Mouse (Mus musculus) heart, postnatal 25 days (tissue): Measurements from ENCODE around the gene Tbc1d20. TPM values are rescaled to one million over a fixed set of nuclear protein-coding genes. Genes with fewer than 3 reads are reported as not detected.

ENCODE experiments used
- DNase-seq: peaks from one replicate; pipeline ENCODE4 v3.0.0; 2022; ENCODE audit warnings: low spot score
- intact Hi-C: fragments of 180-260 bp; cut with DNase I; formaldehyde crosslinking; loops from one replicate; pipeline ENCODE4 v1.15.1; 2025
- total RNA-seq, 2 experiments: library from RNA; stranded (reverse); gene quantifications; 2 replicates each; pipeline ENCODE4 v1.2.3; 2021

The Tbc1d20 gene
- total RNA-seq, 2 experiments from 2014 or later = 43.1 to 43.5 TPM

DNA sequence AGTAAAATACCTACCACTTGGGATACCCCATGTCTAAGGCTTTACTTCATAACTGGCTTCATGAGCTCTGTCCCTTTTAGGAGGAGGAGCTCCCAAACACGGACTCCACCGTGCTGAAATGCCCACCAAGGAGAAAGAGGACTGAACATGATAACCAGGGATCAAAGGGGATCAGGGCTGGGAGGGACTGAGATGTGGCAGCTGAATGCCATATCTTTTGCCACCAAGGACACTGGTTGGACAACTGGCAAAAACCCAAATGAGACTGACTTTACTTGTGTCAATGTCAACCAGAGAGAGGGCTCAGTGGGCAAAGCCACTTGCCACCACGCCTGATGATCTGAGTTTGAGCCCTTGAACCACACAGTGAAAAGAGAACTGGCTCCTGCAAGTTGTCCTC is 31.2 kb downstream of the Tbc1d20 start:
- intact Hi-C loops = no loop called here
- DNase-seq = no peak

- intact Hi-C loops = no loop called here
These were observed 32.5 kb downstream of the Tbc1d20 start for GRCm38 (mm10) chr2:152326157-152326556.

DNA sequence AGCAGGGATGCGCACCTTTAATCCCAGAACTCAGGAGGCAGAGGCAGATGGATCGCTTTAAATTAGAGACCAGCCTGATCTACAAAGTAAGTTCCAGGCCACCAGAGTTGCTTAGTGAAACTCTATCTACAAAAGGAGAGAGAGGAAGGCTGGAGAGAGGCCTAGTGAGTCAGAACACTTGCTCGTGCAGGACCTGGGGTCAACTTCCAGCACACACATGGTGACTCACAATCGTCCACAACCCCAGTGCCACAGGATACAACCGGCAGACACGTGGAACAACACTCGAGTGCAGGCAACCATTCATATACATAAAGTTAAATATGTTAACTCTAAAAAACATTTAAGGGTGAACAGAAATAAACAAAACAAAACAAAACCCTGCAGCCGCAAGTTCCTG is 33.0 kb downstream of the Tbc1d20 start:
- intact Hi-C loops = no loop called here
- no peak for DNase-seq

More at GRCm38 (mm10) chr2:152326157-152326556, 32.5 kb downstream of the Tbc1d20 start:
- no peak for DNase-seq

DNA sequence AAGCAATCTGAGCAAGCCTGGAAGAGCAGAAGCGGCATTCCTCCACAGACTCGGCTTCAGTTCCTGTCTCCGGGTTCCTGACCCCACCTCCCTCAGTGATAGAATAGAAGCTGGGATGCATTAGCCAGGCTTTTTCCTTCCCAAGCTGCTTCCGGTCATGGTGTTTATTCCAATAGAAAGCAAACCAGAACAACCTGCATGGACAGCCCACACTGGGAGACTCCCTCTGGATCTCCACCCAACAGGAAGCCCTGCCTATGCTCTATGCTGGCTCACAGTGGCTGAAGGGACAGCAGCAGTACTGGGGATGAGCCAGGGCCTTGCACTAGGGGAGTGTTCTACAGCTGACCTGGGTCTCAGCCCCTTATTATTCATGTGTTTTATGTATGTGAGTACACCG is 34.4 kb downstream of the Tbc1d20 start:
- intact Hi-C loops = no loop called here
- DNase-seq = peak; percentile 21

DNA sequence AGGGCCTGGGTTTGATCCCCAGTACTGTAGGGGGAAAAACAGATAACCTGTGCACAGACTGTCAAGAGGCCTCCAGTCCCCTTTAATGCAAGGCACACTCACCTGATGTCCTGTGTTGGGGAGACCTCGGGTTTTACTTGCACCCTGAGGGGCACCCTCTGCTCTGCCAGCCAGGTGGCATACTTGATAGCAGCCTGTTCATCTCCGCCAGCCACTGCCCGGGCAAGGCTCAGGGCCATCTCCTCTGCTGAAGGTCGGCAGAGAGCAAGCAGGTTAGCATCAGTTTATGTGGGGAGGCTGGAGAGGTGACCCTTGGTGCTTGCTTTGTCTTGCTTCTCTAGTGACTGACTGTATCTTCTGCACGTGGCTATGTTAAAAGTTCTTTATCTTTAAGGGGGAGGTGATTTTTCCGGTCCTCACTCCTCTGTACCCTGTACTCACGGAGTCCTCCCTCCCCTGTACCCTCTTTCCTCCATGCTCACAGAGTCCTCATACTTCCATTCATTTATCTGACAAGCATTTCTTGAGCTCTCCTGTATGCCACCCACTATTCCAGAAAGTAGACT is 37.3 kb downstream of the Tbc1d20 start:
- intact Hi-C loops = loop anchor here (5.0 kb wide), 1 partner anchor 104 kb away; the partner anchor contains the start of gene Csnk2a1
- no peak for DNase-seq

- peak; percentile 84 for DNase-seq
- intact Hi-C loops = loop anchor here (2.0 to 5.0 kb wide), 2 partner anchors 37 to 105 kb away; partner anchors contain the start of gene Csnk2a1
These were observed 38.6 kb downstream of the Tbc1d20 start, which contains the start of gene Rbck1 for GRCm38 (mm10) chr2:152332101-152332825. Gene Rbck1, minus strand, starts transcription at chr2:152332653.

GRCm38 (mm10) chr2:152333345-152334006 is 39.8 kb downstream of the Tbc1d20 start:
- intact Hi-C loops = loop anchor here (2.0 to 5.0 kb wide), 2 partner anchors 39 to 106 kb away; partner anchors contain the start of gene Csnk2a1

DNA sequence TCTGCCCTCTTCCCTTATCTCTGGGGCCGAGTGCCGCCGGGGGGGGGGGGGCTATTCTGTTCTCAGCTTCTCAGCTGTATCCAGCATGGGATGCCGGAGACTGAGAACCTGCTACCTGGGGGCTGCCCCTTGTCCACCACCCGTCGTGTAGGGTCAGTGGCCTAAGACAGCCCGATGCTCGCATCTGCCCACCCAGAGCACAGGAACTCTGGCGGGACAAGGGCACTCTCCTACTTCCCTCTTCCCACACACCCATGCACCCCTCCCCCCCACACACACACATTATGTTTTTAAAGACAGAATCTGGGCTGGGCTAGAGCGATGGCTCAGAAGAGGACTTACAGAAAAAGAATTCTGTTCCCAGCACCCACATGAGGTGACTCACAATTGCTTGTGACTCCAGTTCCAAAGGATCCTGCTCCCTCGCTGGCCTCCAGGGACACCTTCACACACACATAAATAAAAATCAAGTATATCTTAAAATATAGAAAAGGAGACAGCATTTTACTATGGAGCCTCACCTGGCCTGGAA is 41.7 kb downstream of the Tbc1d20 start:
- intact Hi-C loops = no loop called here
- no peak for DNase-seq

More at GRCm38 (mm10) chr2:152333345-152334006, 39.8 kb downstream of the Tbc1d20 start:
- DNase-seq = no peak

DNA sequence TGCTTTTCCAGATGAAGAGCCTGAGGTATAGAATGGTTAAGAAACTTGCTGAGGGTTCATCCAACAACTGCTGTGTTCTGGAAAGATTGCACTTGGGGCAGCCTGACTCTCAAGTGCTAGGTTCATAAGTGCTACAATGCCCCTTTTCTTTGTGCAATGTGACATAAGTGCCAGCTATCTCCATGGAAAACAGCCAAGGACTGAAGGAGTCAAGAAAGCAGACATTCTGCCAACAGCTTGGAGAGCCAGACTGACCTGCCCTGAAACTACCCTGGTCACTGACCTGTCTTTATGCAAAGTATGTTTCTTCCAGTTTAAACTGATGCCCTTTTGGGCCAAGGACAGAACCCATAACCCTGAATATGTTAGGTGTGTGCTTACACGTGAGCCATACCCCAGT is 43.2 kb downstream of the Tbc1d20 start:
- DNase-seq = no peak
- intact Hi-C loops = no loop called here

GRCm38 (mm10) chr2:152337591-152338212 is 44.1 kb downstream of the Tbc1d20 start:
- intact Hi-C loops = no loop called here
- no peak for DNase-seq

GRCm38 (mm10) chr2:152338319-152338718 is 44.7 kb downstream of the Tbc1d20 start:
- DNase-seq = no peak
- intact Hi-C loops = no loop called here

DNA sequence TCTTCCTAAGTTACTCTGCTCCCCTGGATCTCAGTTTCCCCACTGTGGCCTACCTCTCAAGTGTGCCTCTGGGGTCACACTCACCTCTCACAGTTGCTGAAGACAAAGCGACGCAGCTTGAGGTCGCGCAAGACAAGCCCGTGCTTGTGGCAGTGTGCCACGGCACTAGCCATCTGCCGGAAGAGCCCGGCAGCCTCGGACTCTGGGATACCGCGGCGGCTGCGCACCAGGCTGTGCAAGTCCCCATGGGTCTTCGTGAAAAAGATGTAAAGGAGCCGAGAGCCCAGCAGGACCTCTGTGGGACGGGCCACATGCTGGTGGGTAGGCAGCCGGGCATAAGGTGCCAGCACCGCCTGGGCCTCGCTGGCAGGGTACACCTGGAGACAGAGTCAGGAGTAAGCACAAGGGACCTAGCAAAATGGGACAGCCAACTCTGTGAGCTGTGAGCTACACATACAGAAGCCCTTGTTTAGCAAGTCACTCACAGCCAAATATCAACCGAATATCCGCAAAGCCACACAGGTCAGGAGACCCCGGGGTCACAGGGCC is 46.1 kb downstream of the Tbc1d20 start:
- DNase-seq = no peak
- intact Hi-C loops = no loop called here

DNA sequence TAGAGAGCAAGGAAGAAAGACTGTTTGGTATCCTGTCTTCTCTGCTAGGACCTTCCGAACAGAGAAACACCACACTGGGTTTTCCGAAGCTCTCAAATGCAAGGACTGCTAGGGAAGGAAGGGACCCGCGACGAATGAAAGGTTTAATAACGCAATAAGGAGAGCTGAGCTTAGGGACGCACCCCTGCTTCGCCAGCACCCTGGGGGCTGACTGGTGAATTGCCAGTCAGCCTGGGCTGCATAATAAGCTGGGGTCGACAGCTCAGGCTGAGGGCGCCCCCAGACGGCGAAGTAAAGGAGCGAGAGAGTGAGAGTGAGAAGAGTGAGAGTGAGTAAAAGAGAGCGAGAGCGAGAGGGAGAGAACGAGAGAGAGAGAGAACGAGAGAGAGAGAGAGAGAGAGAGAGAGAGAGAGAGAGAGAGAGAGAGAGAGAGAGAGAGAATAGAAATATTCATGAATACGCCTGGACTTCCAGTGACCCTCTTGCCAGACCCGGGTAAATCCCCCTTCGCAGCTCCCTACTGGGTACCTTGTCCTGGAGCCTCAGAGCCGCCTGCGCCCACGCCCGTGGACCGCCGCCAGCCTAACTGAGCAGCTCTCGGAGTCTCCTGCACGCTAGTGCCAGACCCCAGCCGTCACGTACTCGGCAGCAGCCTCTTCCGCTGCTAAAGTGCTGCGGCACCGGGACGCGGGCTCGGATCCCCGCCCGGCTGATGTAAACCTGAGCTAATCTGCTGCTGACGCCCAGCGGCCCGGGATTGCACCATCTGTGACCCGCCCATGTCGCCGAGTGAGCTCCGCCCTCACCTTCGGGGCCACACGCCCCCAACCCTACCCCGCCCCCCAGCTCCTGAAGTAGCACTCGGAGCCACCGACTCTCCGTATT is 49.9 kb downstream of the Tbc1d20 start, which contains the start of gene Trib3:
TSS of gene Trib3 (minus strand) at position 704 of the 885 bp plus-strand sequence.
- intact Hi-C loops = no loop called here

DNA sequence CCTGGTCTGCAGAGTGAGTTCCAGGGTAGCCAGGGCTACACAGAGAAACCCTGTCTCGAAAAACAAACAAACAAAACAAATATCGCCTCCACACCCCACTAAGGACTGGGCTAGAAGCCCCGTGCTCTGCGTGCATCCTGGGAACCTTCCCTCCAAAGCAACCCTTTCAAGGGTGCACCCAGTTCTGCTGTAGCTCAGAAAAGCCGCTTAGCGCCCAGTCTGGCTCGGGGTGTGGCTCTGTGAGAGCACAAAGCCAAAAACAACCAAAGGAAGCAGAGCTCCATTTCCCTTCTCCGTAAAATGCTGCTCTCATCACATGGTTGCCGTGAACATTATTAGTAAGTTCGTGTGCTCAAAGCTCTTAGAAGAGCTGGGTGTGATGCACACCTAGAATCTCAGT is 50.7 kb downstream of the Tbc1d20 start:
- DNase-seq = no peak
- intact Hi-C loops = no loop called here

More for the DNA sequence above, 49.9 kb downstream of the Tbc1d20 start, which contains the start of gene Trib3:
- peak; percentile 74 for DNase-seq

- DNase-seq = no peak
- intact Hi-C loops = no loop called here
These were observed 51.3 kb downstream of the Tbc1d20 start for GRCm38 (mm10) chr2:152344909-152345308.

DNA sequence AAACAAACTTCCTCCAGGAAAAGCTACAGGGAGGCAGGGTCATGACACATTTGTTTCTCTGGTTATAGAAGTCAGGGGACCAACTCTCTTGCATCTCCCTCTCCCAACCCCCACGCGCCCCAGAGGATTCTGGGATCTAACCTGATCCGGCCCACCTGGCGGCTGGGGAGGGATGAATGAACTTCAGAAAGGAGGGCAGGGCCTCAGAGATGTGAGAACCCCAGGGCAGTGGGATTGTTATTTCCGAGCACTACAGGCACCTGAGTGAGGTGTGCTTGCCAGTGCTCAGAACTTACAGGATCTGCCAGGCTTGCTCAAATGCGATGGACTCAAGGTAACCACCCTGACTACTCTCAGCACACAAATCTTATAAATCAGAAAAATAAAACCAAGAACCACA is 51.8 kb downstream of the Tbc1d20 start:
- intact Hi-C loops = no loop called here

GRCm38 (mm10) chr2:152346776-152347465 is 53.3 kb downstream of the Tbc1d20 start:
- DNase-seq = no peak
- intact Hi-C loops = no loop called here

More for the DNA sequence above, 51.8 kb downstream of the Tbc1d20 start:
- no peak for DNase-seq

- DNase-seq = no peak
- intact Hi-C loops = no loop called here
These were observed 54.1 kb downstream of the Tbc1d20 start for GRCm38 (mm10) chr2:152347722-152348121.
